Mouse (Mus musculus): ENCODE results near the gene Gm14743. TPM values are rescaled to one million over a fixed set of nuclear protein-coding genes. Genes with fewer than 3 reads are reported as not detected.
"Not testable (repeated sequence)": the region's sequence is repeated elsewhere in the genome, so short reads cannot be mapped to it uniquely, and the experiment has no call there.

The Gm14743 gene
- not detected in 2 replicates for polyA plus RNA-seq (2012; rRNA removed)

DNA sequence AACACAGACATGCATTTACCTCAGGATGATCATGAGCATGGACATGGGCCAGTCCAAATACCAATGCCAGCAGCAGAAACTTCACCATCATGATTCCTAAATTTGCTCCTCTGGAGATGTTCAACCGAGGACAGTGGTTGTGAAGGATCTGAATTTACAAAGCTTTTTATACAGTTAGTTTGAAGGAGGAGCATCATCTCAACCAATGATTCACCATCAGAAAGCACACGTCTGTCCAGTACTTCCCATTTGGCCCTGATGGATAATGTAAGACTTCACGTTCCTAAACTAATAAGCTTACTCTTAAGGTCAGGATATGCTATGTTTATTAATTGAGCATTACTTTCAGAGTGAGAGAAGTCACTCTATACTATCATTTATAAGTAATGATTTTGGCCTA lies at the start of gene Gm14743:
Gene Gm14743, minus strand, starts transcription at position 101 of the 400 bp plus-strand sequence.
- not testable (repeated sequence) for H3K4me1 ChIP-seq (replicated peaks; ENCODE audit: control insufficient read depth, insufficient read depth, low read length); H3K4me3 ChIP-seq (ENCODE audit: control insufficient read depth, insufficient read depth, low read length); H3K27ac ChIP-seq (ENCODE audit: control insufficient read depth, insufficient read depth, low read length); DNase-seq; H3K27me3 ChIP-seq (ENCODE audit: control insufficient read depth, insufficient read depth, low read length); H3K36me3 ChIP-seq (ENCODE audit: control insufficient read depth, insufficient read depth, low read length)
- no CpG with 5 or more reads among the region's 3 CpGs for WGBS

DNA sequence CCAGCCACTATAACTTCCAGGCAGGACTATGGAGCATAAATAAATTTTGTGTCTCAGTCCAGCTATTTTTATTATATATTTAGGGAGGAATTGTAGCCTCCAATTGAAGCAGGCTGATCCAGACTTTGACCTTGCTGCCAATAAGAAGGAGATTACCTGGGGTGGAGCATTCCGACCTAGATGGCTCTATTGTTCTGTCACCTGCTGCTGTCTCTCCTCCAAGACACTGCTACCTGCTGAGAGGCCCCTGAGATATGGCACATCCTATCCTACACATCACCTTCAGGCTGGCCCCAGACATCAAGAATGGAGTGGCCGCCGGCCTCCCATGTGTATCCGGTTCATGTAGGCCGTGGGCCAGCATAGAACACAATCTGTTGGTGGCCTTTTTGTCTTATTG lies 42.9 kb downstream of the Gm14743 start:
- no peaks in the 10 kb centered on the region for H3K27me3 ChIP-seq (ENCODE audit: control insufficient read depth, insufficient read depth, low read length)
- 94% methylated on average over 5 of the region's 5 CpGs for WGBS
- DNase-seq: no peak
- H3K4me1 ChIP-seq (replicated peaks; ENCODE audit: control insufficient read depth, insufficient read depth, low read length): no peaks in the 10 kb centered on the region
- TF ChIP-seq CTCF (IDR thresholded peaks at IDR 0.05; ENCODE audit: borderline replicate concordance, control insufficient read depth, extremely low read depth, insufficient read depth, low read length, poor library complexity): no peak
- TF ChIP-seq POLR2A (IDR thresholded peaks at IDR 0.05; ENCODE audit: control insufficient read depth, extremely low read depth, insufficient read depth, low read length, poor library complexity): no peak
- H3K4me3 ChIP-seq (ENCODE audit: control insufficient read depth, insufficient read depth, low read length): no peak overlapping the region
- H3K36me3 ChIP-seq (ENCODE audit: control insufficient read depth, insufficient read depth, low read length): no peaks in the 10 kb centered on the region
- no peak overlapping the region for H3K27ac ChIP-seq (ENCODE audit: control insufficient read depth, insufficient read depth, low read length)

DNA sequence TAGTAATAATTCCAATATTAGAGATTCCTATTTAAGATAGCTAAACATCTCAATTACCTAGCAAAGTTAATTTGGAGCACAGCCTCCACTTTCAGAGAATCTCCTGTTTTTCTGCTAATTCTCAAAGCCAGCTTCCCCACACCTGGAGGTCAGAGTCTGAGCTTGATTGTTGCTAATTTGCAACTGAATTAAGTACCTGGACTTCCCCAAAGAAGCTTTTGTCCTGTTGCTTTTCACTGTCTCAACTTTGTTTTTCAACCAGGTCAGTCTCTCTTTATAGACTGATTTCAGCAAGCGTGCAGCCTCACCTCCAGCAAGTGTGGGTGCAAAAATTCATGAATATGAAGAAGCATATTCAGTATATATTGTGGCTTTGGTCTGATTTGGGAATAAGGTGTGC lies 43.5 kb downstream of the Gm14743 start:
- H3K27ac ChIP-seq (ENCODE audit: control insufficient read depth, insufficient read depth, low read length); H3K36me3 ChIP-seq (ENCODE audit: control insufficient read depth, insufficient read depth, low read length); H3K4me1 ChIP-seq (replicated peaks; ENCODE audit: control insufficient read depth, insufficient read depth, low read length); H3K4me3 ChIP-seq (ENCODE audit: control insufficient read depth, insufficient read depth, low read length); H3K27me3 ChIP-seq (ENCODE audit: control insufficient read depth, insufficient read depth, low read length); DNase-seq: not testable (repeated sequence)
- WGBS: 64% methylated on average over 1 of the region's 1 CpGs

Other genes starting within 250 kb of the Gm14743 start
- not detected in 2 replicates for gene Obp1a, start 154.5 kb downstream of the Gm14743 start, polyA plus RNA-seq (2012; rRNA removed)
- gene Gm5938, start 120.5 kb downstream of the Gm14743 start, polyA plus RNA-seq (2012; rRNA removed): not detected in 2 replicates
- not detected in 2 replicates for gene Obp1b, start 59.1 kb downstream of the Gm14743 start, polyA plus RNA-seq (2012; rRNA removed)
- not detected in 2 replicates for gene 4930480E11Rik, start 123.7 kb upstream of the Gm14743 start, polyA plus RNA-seq (2012; rRNA removed)

Measured in thymus, adult 2 months (tissue).